In genomic region chr3:93466556-93466955, GRCm38 (mm10) we compare ENCODE assay signal across 26 mouse cellular contexts. TPM values are rescaled to one million over a fixed set of nuclear protein-coding genes. Genes with fewer than 3 reads are reported as not detected.
DNase-seq lines count a peak whose midpoint lies in the region; ATAC-seq and TF ChIP-seq lines count a peak whose summit lies in the region.
"Had no signal": no experiment of that assay in that cellular context is flagged by ENCODE, and none has a peak within 500 bp of the region (broad histone marks: within the 10 kb centered on the region; RNA-seq: fewer than 3 reads in every experiment).

No protein-coding gene starts in this region.

- H3K9me3 ChIP-seq in lung, embryonic 15.5 days = no peaks in the 10 kb centered on the region
- no peaks in the 10 kb centered on the region for H3K9me3 ChIP-seq in lung, postnatal 0 days (ENCODE audit: low read length)
- H3K9me3 ChIP-seq: embryonic facial prominence, embryonic 13.5 days; embryonic facial prominence, embryonic 15.5 days; forebrain, embryonic 10.5 days; forebrain, embryonic 12.5 days had no signal

- H3K9ac ChIP-seq in lung, embryonic 15.5 days = no peak overlapping the region
- no peak overlapping the region for H3K9ac ChIP-seq in lung, postnatal 0 days (replicated peaks; ENCODE audit: low read depth)
- H3K9ac ChIP-seq: embryonic facial prominence, embryonic 13.5 days; embryonic facial prominence, embryonic 15.5 days; forebrain, embryonic 12.5 days had no signal

- no peaks in the 10 kb centered on the region for H3K27me3 ChIP-seq in lung, embryonic 15.5 days
- H3K27me3 ChIP-seq in lung, postnatal 0 days (replicated peaks; ENCODE audit: insufficient read depth, low read length) = no peaks in the 10 kb centered on the region
- H3K27me3 ChIP-seq: embryonic facial prominence, embryonic 13.5 days; embryonic facial prominence, embryonic 15.5 days; forebrain, embryonic 12.5 days had no signal

- WGBS in lung, embryonic 15.5 days = 37% methylated on average over 3 of the region's 3 CpGs
- 31% methylated on average over 3 of the region's 3 CpGs for WGBS in lung, postnatal 0 days
- WGBS in lung, adult 2 months = 49% methylated on average over 3 of the region's 3 CpGs

- peak; percentile 92 for ATAC-seq in lung, embryonic 15.5 days (ENCODE audit: borderline replicate concordance, extremely low read depth, low FRiP score, low TSS enrichment)
- ATAC-seq in lung, postnatal 0 days = peak; percentile 88
- ATAC-seq: forebrain, embryonic 14.5 days had no signal

- H3K4me1 ChIP-seq in lung, embryonic 15.5 days = no peaks in the 10 kb centered on the region
- H3K4me1 ChIP-seq in lung, postnatal 0 days (ENCODE audit: insufficient read depth, low read depth, low read length) = no peaks in the 10 kb centered on the region
- H3K4me1 ChIP-seq in lung, adult 2 months (ENCODE audit: control insufficient read depth, insufficient read depth, low read length) = no peaks in the 10 kb centered on the region
- H3K4me1 ChIP-seq: embryonic facial prominence, embryonic 13.5 days; embryonic facial prominence, embryonic 15.5 days; forebrain, embryonic 10.5 days; forebrain, embryonic 12.5 days had no signal

- H3K27ac ChIP-seq in lung, embryonic 15.5 days = peak overlapping the region; percentile 46; the same call in 1 of the 2 replicates
- 0 out of 2 replicates have a peak overlapping the region, but pooled peaks have one; percentile 49 for H3K27ac ChIP-seq in lung, postnatal 0 days (ENCODE audit: low read length)
- H3K27ac ChIP-seq: embryonic facial prominence, embryonic 13.5 days; embryonic facial prominence, embryonic 15.5 days; forebrain, embryonic 10.5 days; forebrain, embryonic 12.5 days had no signal

- no peak overlapping the region for H3K4me2 ChIP-seq in lung, embryonic 15.5 days
- H3K4me2 ChIP-seq in lung, postnatal 0 days (replicated peaks; ENCODE audit: low read depth, low read length) = no peak overlapping the region
- H3K4me2 ChIP-seq: embryonic facial prominence, embryonic 13.5 days; embryonic facial prominence, embryonic 15.5 days; forebrain, embryonic 12.5 days had no signal

- peak; percentile 61 for TF ChIP-seq EP300 in lung, postnatal 0 days (IDR thresholded peaks at IDR 0.05)

- no peak for TF ChIP-seq CTCF in lung, postnatal 0 days (IDR thresholded peaks at IDR 0.05)
- TF ChIP-seq CTCF in lung, adult 2 months (IDR thresholded peaks at IDR 0.05; ENCODE audit: insufficient read depth, low read length) = no peak

- no peaks in the 10 kb centered on the region for H3K36me3 ChIP-seq in lung, embryonic 15.5 days
- H3K36me3 ChIP-seq in lung, postnatal 0 days (ENCODE audit: insufficient read depth, low read length) = no peaks in the 10 kb centered on the region
- H3K36me3 ChIP-seq: embryonic facial prominence, embryonic 13.5 days; embryonic facial prominence, embryonic 15.5 days; forebrain, embryonic 10.5 days; forebrain, embryonic 12.5 days had no signal

- TF ChIP-seq POLR2A in lung, adult 2 months (IDR thresholded peaks at IDR 0.05; ENCODE audit: borderline replicate concordance, extremely low read depth, low read depth, low read length) = no peak

- H3K4me3 ChIP-seq in lung, embryonic 15.5 days = no peak overlapping the region
- H3K4me3 ChIP-seq in lung, postnatal 0 days (ENCODE audit: low read depth, low read length) = no peak overlapping the region
- no peak overlapping the region for H3K4me3 ChIP-seq in lung, adult 2 months (replicated peaks; ENCODE audit: extremely low read depth, low read depth, low read length)
- H3K4me3 ChIP-seq: embryonic facial prominence, embryonic 13.5 days; embryonic facial prominence, embryonic 15.5 days; erythroblast, embryonic 14.5 days; forebrain, embryonic 10.5 days; forebrain, embryonic 12.5 days had no signal

- no peak for DNase-seq in lung, adult 18-20 months
- DNase-seq in lung, postnatal 0 days (ENCODE audit: low spot score) = peak; percentile 83
- DNase-seq in lung, adult 2 months = no peak
- DNase-seq in lung, postnatal 36 days = peak; percentile 5
- DNase-seq in urinary bladder, adult 18-20 months (ENCODE audit: low spot score in 2 of 2) = no peak
- no peak for DNase-seq in ovary, postnatal 36 days (ENCODE audit: low spot score)
- DNase-seq: adrenal gland, adult 2 months; adrenal gland, postnatal 10 days; adrenal gland, postnatal 25 days; cerebellum, adult 11 months; cerebellum, adult 18-20 months; cerebellum, adult 8-10 months; cerebellum, adult 9-11 months; cerebellum, postnatal 14 days; cerebellum, postnatal 36 days; embryo, embryonic 11 days had no signal

RNA-seq across cellular contexts. Expression of gene Tchhl1, which starts 2.0 kb away (rescaled TPM):
- not detected in 2 replicates for polyA plus RNA-seq in lung, embryonic 15.5 days (2015; fragmentation: Nextera tagmentation; extraction: Ambion mirVana)
- not detected in 2 replicates for polyA plus RNA-seq in lung, postnatal 0 days (2015; fragmentation: Nextera tagmentation; extraction: Ambion mirVana)
- not detected in 2 replicates for polyA plus RNA-seq in lung, adult 2 months (2012; rRNA removed)
- polyA plus RNA-seq: adrenal gland, adult 2 months; brain, embryonic 14.5 days; C2C12; embryonic facial prominence, embryonic 11.5 days; embryonic facial prominence, embryonic 13.5 days; erythroblast, embryonic 14.5 days; forebrain, embryonic 10.5 days; forebrain, embryonic 12.5 days; forebrain, embryonic 14.5 days had no signal

RNA-seq across cellular contexts. Expression of gene Tchh, which starts 24.4 kb away (rescaled TPM):
- 2.3 and 3.3 TPM in 2 replicates for polyA plus RNA-seq in lung, embryonic 15.5 days (2015; fragmentation: Nextera tagmentation; extraction: Ambion mirVana)
- polyA plus RNA-seq in lung, postnatal 0 days (2015; fragmentation: Nextera tagmentation; extraction: Ambion mirVana) = 4.2 and 5.1 TPM in 2 replicates
- 0.27 and 0.28 TPM in 2 replicates for polyA plus RNA-seq in lung, adult 2 months (2012; rRNA removed)
- polyA plus RNA-seq: erythroblast, embryonic 14.5 days had no signal

RNA-seq across cellular contexts. Expression of gene S100a11, which starts 53.7 kb away (rescaled TPM):
- polyA plus RNA-seq in lung, embryonic 15.5 days (2015; fragmentation: Nextera tagmentation; extraction: Ambion mirVana) = 1,226 and 1,272 TPM in 2 replicates
- 2,427 and 2,513 TPM in 2 replicates for polyA plus RNA-seq in lung, postnatal 0 days (2015; fragmentation: Nextera tagmentation; extraction: Ambion mirVana)
- polyA plus RNA-seq in lung, adult 2 months (2012; rRNA removed) = 232 and 357 TPM in 2 replicates

Comparison
In these comparisons a context has a peak if more than half of its experiments do, and no peak if none do; other contexts are left out.
1. DNase-seq: peak in lung, postnatal 0 days (single experiment) and lung, postnatal 36 days (single experiment); none in lung, adult 18-20 months (0 of 2), lung, adult 2 months (single experiment), urinary bladder, adult 18-20 months (0 of 2) and ovary, postnatal 36 days (single experiment).